Mouse (Mus musculus): ENCODE results near the gene Gpcpd1. TPM values are rescaled to one million over a fixed set of nuclear protein-coding genes. Genes with fewer than 3 reads are reported as not detected.

Gene Gpcpd1
- polyA plus RNA-seq, 2 experiments, result 34.6 to 43.4 TPM

DNA sequence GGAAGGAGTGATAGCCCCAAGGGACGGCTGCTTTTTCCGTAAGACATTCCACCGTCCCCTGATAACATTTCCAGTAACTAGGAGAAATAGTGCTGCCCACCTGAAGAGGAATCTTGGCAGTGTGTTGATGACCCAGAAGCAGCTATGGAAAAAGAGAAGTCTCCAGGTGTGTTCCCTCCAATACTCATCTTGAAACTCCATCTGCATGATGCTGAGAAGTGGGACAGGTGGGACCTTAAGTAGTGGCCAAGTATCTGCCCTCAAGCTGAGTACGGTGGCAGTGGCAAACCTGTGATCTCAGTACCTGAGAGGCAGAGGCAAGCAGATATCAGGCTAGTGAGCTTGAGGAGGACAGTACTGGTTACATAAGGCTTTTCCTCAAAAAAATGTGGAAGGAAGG, 17.4 kb upstream of the Gpcpd1 start:
- H3K9ac ChIP-seq (ENCODE audit: low read depth, low read length, severe bottlenecking), result no peak overlapping the region
- no peak overlapping the region for H3K4me2 ChIP-seq (replicated peaks; ENCODE audit: low read depth, low read length, severe bottlenecking)
- peaks cover 4% of the 10 kb centered on the region; the same call in 1 of the 2 replicates for H3K4me1 ChIP-seq (ENCODE audit: control insufficient read depth, insufficient read depth, low read length)
- no peak overlapping the region for H3K27ac ChIP-seq (replicated peaks; ENCODE audit: low read depth, low read length)
- TF ChIP-seq POLR2A (IDR thresholded peaks at IDR 0.05; ENCODE audit: borderline replicate concordance, extremely low read depth, insufficient read depth, insufficient read length), result no peak
- H3K36me3 ChIP-seq (ENCODE audit: control insufficient read depth, insufficient read depth, low read length), result no peaks in the 10 kb centered on the region
- WGBS, result 79% methylated on average over 4 of the region's 4 CpGs
- H3K9me3 ChIP-seq (ENCODE audit: control insufficient read depth, low read length), result no peaks in the 10 kb centered on the region
- no peaks in the 10 kb centered on the region for H3K27me3 ChIP-seq (ENCODE audit: control insufficient read depth, insufficient read depth, low read length)
- H3K4me3 ChIP-seq (replicated peaks; ENCODE audit: low read length), result no peak overlapping the region
- DNase-seq (ENCODE audit: low spot score), result no peak
- no peak for ATAC-seq (ENCODE audit: low FRiP score, low read depth)

DNA sequence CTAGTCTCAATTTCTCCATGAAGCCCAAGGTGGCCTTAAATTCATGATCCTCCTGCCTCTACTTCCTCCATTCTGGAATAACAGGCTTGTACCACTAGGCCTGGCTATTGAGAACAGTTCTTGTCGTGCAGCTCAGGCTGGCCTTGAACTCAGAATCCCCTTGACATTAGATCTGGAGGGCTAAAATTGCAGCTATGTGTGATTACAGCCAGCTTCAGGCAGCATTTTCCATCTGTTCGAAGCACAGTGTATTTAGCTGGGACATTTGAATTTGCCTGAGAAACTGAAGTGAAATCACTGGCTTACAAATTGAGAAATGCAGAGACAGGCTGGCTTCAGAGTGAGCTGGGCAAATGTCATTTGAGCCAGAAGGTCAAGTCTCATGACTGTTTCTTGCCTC, 16.2 kb upstream of the Gpcpd1 start:
- 82% methylated on average over 2 of the region's 2 CpGs for WGBS
- no peak for TF ChIP-seq POLR2A (IDR thresholded peaks at IDR 0.05; ENCODE audit: borderline replicate concordance, extremely low read depth, insufficient read depth, insufficient read length)
- no peak overlapping the region for H3K27ac ChIP-seq (replicated peaks; ENCODE audit: low read depth, low read length)
- no peak overlapping the region for H3K9ac ChIP-seq (ENCODE audit: low read depth, low read length, severe bottlenecking)
- DNase-seq (ENCODE audit: low spot score) (no peak), ATAC-seq (ENCODE audit: low FRiP score, low read depth) (no peak)
- H3K9me3 ChIP-seq (ENCODE audit: control insufficient read depth, low read length), result no peaks in the 10 kb centered on the region
- H3K4me2 ChIP-seq (replicated peaks; ENCODE audit: low read depth, low read length, severe bottlenecking), result no peak overlapping the region
- no peak overlapping the region for H3K4me3 ChIP-seq (replicated peaks; ENCODE audit: low read length)
- peaks cover 4% of the 10 kb centered on the region; the same call in 1 of the 2 replicates for H3K4me1 ChIP-seq (ENCODE audit: control insufficient read depth, insufficient read depth, low read length)
- no peaks in the 10 kb centered on the region for H3K36me3 ChIP-seq (ENCODE audit: control insufficient read depth, insufficient read depth, low read length)
- no peaks in the 10 kb centered on the region for H3K27me3 ChIP-seq (ENCODE audit: control insufficient read depth, insufficient read depth, low read length)

DNA sequence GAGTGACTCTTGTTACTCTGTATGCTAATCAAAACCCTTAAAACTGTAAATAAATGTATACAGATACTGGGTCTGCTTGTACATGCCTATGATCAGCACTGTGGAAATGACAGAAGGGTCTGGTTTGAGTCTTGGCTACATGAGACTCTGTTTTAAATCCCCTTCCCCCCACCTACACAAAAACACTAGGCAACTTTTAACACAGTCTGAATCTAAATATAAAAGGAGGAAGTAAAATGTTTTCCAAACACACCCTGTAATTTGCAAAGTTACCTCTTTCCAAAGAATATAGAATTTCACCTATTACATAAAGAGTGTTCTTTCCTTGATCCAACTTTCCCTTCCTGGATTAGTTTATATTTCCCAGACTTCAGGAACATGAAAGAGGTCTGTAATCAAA, 14.2 kb upstream of the Gpcpd1 start:
- Histone ChIP-seq H3K27ac (replicated peaks; ENCODE audit: low read depth, low read length) (no peak overlapping the region; the same call in 1 of the 2 replicates), H3K9me3 (ENCODE audit: control insufficient read depth, low read length) (no peaks in the 10 kb centered on the region), H3K4me3 (replicated peaks; ENCODE audit: low read length) (no peak overlapping the region), H3K36me3 (ENCODE audit: control insufficient read depth, insufficient read depth, low read length) (no peaks in the 10 kb centered on the region), H3K9ac (ENCODE audit: low read depth, low read length, severe bottlenecking) (no peak overlapping the region), H3K27me3 (ENCODE audit: control insufficient read depth, insufficient read depth, low read length) (no peaks in the 10 kb centered on the region), H3K4me1 (ENCODE audit: control insufficient read depth, insufficient read depth, low read length) (no peaks in the 10 kb centered on the region), H3K4me2 (replicated peaks; ENCODE audit: low read depth, low read length, severe bottlenecking) (no peak overlapping the region)
- ATAC-seq (ENCODE audit: low FRiP score, low read depth) (no peak), DNase-seq (ENCODE audit: low spot score) (no peak)
- TF ChIP-seq POLR2A (IDR thresholded peaks at IDR 0.05; ENCODE audit: borderline replicate concordance, extremely low read depth, insufficient read depth, insufficient read length), result no peak

DNA sequence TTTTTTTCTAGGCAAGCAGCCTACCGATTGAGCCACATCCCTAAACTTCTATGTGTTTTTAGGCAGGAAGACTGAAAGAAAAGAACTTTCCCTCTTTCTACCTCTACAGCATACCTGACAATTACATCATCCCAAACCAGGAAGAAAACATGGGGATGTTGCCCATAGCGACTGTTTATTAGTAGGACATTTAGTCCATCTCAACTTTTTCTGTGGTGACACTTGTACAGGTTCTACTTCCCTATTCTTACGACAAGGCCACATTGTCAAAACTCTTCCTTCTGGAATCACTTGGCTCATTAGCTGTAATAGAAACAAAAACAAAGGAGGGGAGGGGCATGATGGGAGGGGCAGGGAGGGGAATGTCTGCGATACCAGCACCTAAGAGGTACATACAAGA, 12.6 kb upstream of the Gpcpd1 start:
- Histone ChIP-seq H3K4me1 (ENCODE audit: control insufficient read depth, insufficient read depth, low read length) (no peaks in the 10 kb centered on the region), H3K4me3 (replicated peaks; ENCODE audit: low read length) (no peak overlapping the region), H3K4me2 (replicated peaks; ENCODE audit: low read depth, low read length, severe bottlenecking) (no peak overlapping the region), H3K27ac (replicated peaks; ENCODE audit: low read depth, low read length) (no peak overlapping the region), H3K27me3 (ENCODE audit: control insufficient read depth, insufficient read depth, low read length) (no peaks in the 10 kb centered on the region), H3K36me3 (ENCODE audit: control insufficient read depth, insufficient read depth, low read length) (no peaks in the 10 kb centered on the region), H3K9ac (ENCODE audit: low read depth, low read length, severe bottlenecking) (no peak overlapping the region), H3K9me3 (ENCODE audit: control insufficient read depth, low read length) (no peaks in the 10 kb centered on the region)
- no peak for DNase-seq (ENCODE audit: low spot score)
- no peak for ATAC-seq (ENCODE audit: low FRiP score, low read depth)
- no peak for TF ChIP-seq POLR2A (IDR thresholded peaks at IDR 0.05; ENCODE audit: borderline replicate concordance, extremely low read depth, insufficient read depth, insufficient read length)
- WGBS, result 86% methylated on average over 4 of the region's 4 CpGs

DNA sequence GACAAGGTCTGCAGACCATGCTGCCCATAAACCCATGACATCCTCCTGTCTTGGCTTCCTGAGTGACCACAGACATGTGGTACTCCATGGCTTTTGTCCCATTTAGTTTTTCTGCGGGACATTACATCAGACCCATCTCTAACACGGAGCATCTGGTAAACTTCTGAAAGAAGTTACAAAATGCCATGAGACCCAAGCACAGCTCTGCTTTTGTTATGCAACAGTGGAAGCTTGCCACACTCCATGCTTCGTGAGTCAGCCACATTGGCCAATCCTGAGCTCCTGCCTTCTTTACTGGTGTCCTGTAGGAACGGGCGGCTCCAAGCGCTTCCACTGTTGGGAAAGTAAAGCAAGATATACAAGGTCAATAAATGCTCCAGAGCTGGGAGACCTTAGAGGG, 11.6 kb upstream of the Gpcpd1 start:
- no peak for DNase-seq (ENCODE audit: low spot score)
- Histone ChIP-seq H3K4me1 (ENCODE audit: control insufficient read depth, insufficient read depth, low read length) (no peaks in the 10 kb centered on the region), H3K9ac (ENCODE audit: low read depth, low read length, severe bottlenecking) (no peak overlapping the region), H3K36me3 (ENCODE audit: control insufficient read depth, insufficient read depth, low read length) (no peaks in the 10 kb centered on the region), H3K27ac (replicated peaks; ENCODE audit: low read depth, low read length) (no peak overlapping the region), H3K4me3 (replicated peaks; ENCODE audit: low read length) (no peak overlapping the region), H3K9me3 (ENCODE audit: control insufficient read depth, low read length) (no peaks in the 10 kb centered on the region), H3K4me2 (replicated peaks; ENCODE audit: low read depth, low read length, severe bottlenecking) (no peak overlapping the region), H3K27me3 (ENCODE audit: control insufficient read depth, insufficient read depth, low read length) (no peaks in the 10 kb centered on the region)
- TF ChIP-seq POLR2A (IDR thresholded peaks at IDR 0.05; ENCODE audit: borderline replicate concordance, extremely low read depth, insufficient read depth, insufficient read length), result no peak
- ATAC-seq (ENCODE audit: low FRiP score, low read depth), result no peak
- 80% methylated on average over 6 of the region's 6 CpGs for WGBS

DNA sequence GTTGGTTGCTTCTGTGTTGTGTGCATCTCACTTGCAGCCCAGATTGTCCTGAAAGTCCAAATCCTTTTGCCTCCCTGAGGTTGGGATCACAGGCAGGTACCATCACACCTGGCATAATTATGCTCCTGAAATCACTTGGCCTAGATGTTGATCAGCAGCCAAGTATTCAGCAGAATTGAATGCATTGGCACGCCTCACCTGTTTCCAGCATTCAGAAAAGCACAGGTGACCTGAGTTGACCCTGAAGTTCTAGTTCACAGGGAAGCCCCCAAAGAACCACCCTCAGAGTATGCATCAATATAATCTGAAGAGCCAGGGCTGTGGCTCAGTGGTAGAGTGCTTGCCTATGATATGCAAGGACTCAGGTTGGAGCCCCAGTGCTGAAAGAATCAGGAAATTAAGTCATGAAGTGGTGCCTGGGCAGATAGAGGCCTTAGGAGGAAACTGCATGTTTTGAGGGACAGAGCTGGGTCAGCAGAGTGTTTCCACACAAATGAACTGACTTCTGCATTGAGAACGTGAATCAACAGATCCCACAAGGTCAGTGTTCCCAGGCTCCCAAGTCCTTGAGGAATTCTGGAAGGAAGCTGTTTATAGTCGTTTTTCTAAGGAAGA, 10.4 kb upstream of the Gpcpd1 start:
- H3K36me3 ChIP-seq (ENCODE audit: control insufficient read depth, insufficient read depth, low read length), result no peaks in the 10 kb centered on the region
- H3K4me2 ChIP-seq (replicated peaks; ENCODE audit: low read depth, low read length, severe bottlenecking), result no peak overlapping the region
- no peaks in the 10 kb centered on the region for H3K4me1 ChIP-seq (ENCODE audit: control insufficient read depth, insufficient read depth, low read length)
- H3K27me3 ChIP-seq (ENCODE audit: control insufficient read depth, insufficient read depth, low read length), result no peaks in the 10 kb centered on the region
- TF ChIP-seq POLR2A (IDR thresholded peaks at IDR 0.05; ENCODE audit: borderline replicate concordance, extremely low read depth, insufficient read depth, insufficient read length), result no peak
- 73% methylated on average over 3 of the region's 3 CpGs for WGBS
- no peaks in the 10 kb centered on the region for H3K9me3 ChIP-seq (ENCODE audit: control insufficient read depth, low read length)
- no peak overlapping the region for H3K4me3 ChIP-seq (replicated peaks; ENCODE audit: low read length)
- H3K9ac ChIP-seq (ENCODE audit: low read depth, low read length, severe bottlenecking), result no peak overlapping the region
- no peak overlapping the region for H3K27ac ChIP-seq (replicated peaks; ENCODE audit: low read depth, low read length)
- DNase-seq (ENCODE audit: low spot score) (no peak), ATAC-seq (ENCODE audit: low FRiP score, low read depth) (no peak)

All from limb, embryonic 14.5 days (tissue).